Mouse (Mus musculus) limb, embryonic 14.5 days (tissue): ENCODE measurements at regions not wholly inside any gene's neighbourhood (a gene's known extent, or its start where the extent isn't known, plus 50 kb on each side); places are given as distances from the start of the nearest gene placed in this dataset.

Experiments used
- ATAC-seq: fragments of 200-750 bp; cut with Nextera tagmentation; 2 replicates; pipeline ENCODE4 v1.8.0; 2017; ENCODE audit warnings: low read depth, moderate number of reproducible peaks, moderate TSS enrichment; ENCODE audit not compliant: low FRiP score
- DNase-seq: peaks from one replicate; pipeline ENCODE4 v3.0.0-alpha.2; 2015; ENCODE audit warnings: low spot score
- H3K27ac ChIP-seq: fragments of 300-500 bp; sonication (generic); replicated peaks from 2 replicates; pipeline ENCODE4 v1.5.1; 2014; ENCODE audit warnings: low read depth, mild to moderate bottlenecking, low read length, moderate library complexity, mixed read lengths
- H3K27me3 ChIP-seq: fragments of 300-500 bp; sonication (generic); 2 replicates; pipeline ENCODE4 v1.6.1; 2014; ENCODE audit warnings: low read length, mixed read lengths; ENCODE audit not compliant: control insufficient read depth, insufficient read depth
- H3K36me3 ChIP-seq: fragments of 300-500 bp; sonication (generic); 2 replicates; pipeline ENCODE4 v1.6.1; 2014; ENCODE audit warnings: mild to moderate bottlenecking, low read length, moderate library complexity, mixed read lengths; ENCODE audit not compliant: control insufficient read depth, insufficient read depth
- H3K4me1 ChIP-seq: fragments of 300-500 bp; sonication (generic); 2 replicates; pipeline ENCODE4 v1.6.1; 2014; ENCODE audit warnings: antibody characterized with exemption, low read length, mixed read lengths; ENCODE audit not compliant: control insufficient read depth, insufficient read depth
- H3K4me2 ChIP-seq: fragments of 300-500 bp; sonication (generic); replicated peaks from 2 replicates; pipeline ENCODE4 v1.6.1; 2014; ENCODE audit warnings: low read depth, mild to moderate bottlenecking, low read length, moderate library complexity; ENCODE audit not compliant: severe bottlenecking
- H3K4me3 ChIP-seq: fragments of 300-500 bp; sonication (generic); replicated peaks from 2 replicates; pipeline ENCODE4 v1.5.1; 2014; ENCODE audit warnings: low read length
- H3K9ac ChIP-seq: fragments of 300-500 bp; sonication (generic); 2 replicates; pipeline ENCODE4 v1.6.1; 2014; ENCODE audit warnings: mild to moderate bottlenecking, low read depth, low read length, moderate library complexity; ENCODE audit not compliant: severe bottlenecking
- H3K9me3 ChIP-seq: fragments of 300-500 bp; sonication (generic); 2 replicates; pipeline ENCODE4 v1.6.1; 2016; ENCODE audit warnings: low read length; ENCODE audit not compliant: control insufficient read depth
- POLR2A ChIP-seq: fragments of 200-500 bp; IDR thresholded peaks from 2 replicates; pipeline ENCODE4 v1.8.0; 2012; ENCODE audit warnings: inconsistent platforms, mild to moderate bottlenecking, moderate library complexity, borderline replicate concordance; ENCODE audit not compliant: insufficient read depth, insufficient read length; ENCODE audit errors: extremely low read depth
- WGBS: fragments of 180-500 bp; shearing (Covaris S2); extraction: QIAGEN DNeasy Blood & Tissue Kit; methylation state at CpG from one replicate; pipeline ENCODE4 v1.1.7; 2014; 5-methylcytosine and 5-hydroxymethylcytosine counted together

DNA sequence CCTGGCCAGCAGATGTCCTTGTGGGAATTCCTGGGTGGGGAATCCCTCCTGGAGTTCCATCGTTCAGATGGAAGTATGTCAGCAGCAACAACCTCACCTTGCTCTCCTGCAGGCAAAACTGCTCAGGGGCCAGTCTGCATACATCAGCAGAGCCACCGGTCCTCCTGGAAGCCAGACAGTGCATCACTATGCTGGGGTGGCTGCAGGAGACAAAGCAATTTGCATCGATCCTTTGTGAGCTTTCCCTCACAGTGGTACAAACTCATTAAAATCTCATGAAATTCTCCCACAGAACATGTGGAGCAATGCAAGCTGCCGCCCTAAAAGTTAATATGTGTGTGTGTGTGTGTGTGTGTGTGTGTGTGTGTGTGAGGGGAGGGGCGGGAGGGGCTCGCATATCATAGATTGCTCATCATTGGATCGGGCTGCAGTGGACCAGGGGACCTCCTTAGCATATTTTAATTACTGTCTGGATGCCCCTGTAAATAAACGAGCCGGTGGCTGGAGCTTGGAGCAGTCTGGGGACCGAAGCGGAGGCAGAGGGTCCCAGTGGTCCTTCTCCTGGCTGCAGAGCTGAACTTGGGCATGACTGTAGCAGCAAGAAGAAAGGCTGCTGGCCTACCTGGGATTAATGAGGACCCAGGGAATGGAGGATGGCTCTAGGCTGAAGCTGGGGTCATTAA lies 597.8 kb downstream of the Vrk1 start:
- no peak for ATAC-seq
- Histone ChIP-seq H3K9ac (no peak overlapping the region), H3K4me3 (no peak overlapping the region), H3K27me3 (no peaks in the 10 kb centered on the region), H3K4me2 (no peak overlapping the region), H3K27ac (no peak overlapping the region), H3K9me3 (no peaks in the 10 kb centered on the region), H3K36me3 (no peaks in the 10 kb centered on the region), H3K4me1 (no peaks in the 10 kb centered on the region)
- WGBS: 54% methylated on average over 11 of the region's 11 CpGs
- no peak for TF ChIP-seq POLR2A
- no peak for DNase-seq

GRCm38 (mm10) chr12:106618684-106619083 lies 608.7 kb downstream of the Vrk1 start:
- 86% methylated on average over 6 of the region's 6 CpGs for WGBS
- H3K4me1 ChIP-seq: no peaks in the 10 kb centered on the region
- H3K9me3 ChIP-seq: no peaks in the 10 kb centered on the region
- H3K27ac ChIP-seq: no peak overlapping the region
- ATAC-seq: no peak
- no peak overlapping the region for H3K4me2 ChIP-seq
- no peak overlapping the region for H3K9ac ChIP-seq
- DNase-seq: no peak
- no peaks in the 10 kb centered on the region for H3K36me3 ChIP-seq
- no peaks in the 10 kb centered on the region for H3K27me3 ChIP-seq
- H3K4me3 ChIP-seq: no peak overlapping the region
- no peak for TF ChIP-seq POLR2A

- Histone ChIP-seq H3K4me2 (no peak overlapping the region), H3K36me3 (no peaks in the 10 kb centered on the region), H3K9ac (no peak overlapping the region), H3K9me3 (no peaks in the 10 kb centered on the region), H3K27ac (no peak overlapping the region), H3K4me1 (no peaks in the 10 kb centered on the region), H3K27me3 (no peaks in the 10 kb centered on the region), H3K4me3 (no peak overlapping the region)
- 72% methylated on average over 15 of the region's 15 CpGs for WGBS
- no peak for ATAC-seq
- DNase-seq: no peak
- TF ChIP-seq POLR2A: no peak
These were observed 616.8 kb downstream of the Vrk1 start for GRCm38 (mm10) chr12:106626786-106627185.

- Histone ChIP-seq H3K9me3 (no peaks in the 10 kb centered on the region), H3K27me3 (no peaks in the 10 kb centered on the region), H3K4me1 (no peaks in the 10 kb centered on the region), H3K4me2 (no peak overlapping the region), H3K4me3 (no peak overlapping the region), H3K36me3 (no peaks in the 10 kb centered on the region), H3K27ac (no peak overlapping the region), H3K9ac (no peak overlapping the region)
- no peak for ATAC-seq
- no peak for TF ChIP-seq POLR2A
- DNase-seq: no peak
- 81% methylated on average over 7 of the region's 7 CpGs for WGBS
These were observed 622.5 kb downstream of the Vrk1 start for GRCm38 (mm10) chr12:106632566-106632965.

DNA sequence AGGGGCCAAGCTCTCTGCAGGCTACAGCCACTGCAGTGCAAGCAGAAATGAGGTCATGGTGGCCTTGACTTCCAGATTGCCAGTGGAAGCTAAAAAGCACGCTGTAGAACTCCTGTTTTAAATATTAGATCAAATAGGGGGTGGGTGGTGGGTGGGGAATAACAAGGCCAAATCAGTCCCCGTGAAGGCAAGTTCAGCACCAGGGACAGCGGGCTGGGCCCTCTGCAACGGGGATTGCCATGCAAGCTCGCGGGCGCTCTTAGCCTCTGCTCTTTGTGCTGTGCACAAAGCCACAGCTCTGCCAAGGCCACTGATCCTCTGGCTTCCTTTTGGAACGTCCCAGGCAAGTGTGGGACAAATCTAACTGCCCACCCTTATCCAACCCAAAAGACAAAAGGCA lies 623.1 kb downstream of the Vrk1 start:
- no peaks in the 10 kb centered on the region for H3K4me1 ChIP-seq
- no peak overlapping the region for H3K4me2 ChIP-seq
- WGBS: 5% methylated on average over 8 of the region's 8 CpGs
- no peak overlapping the region for H3K27ac ChIP-seq
- H3K9me3 ChIP-seq: no peaks in the 10 kb centered on the region
- H3K9ac ChIP-seq: no peak overlapping the region
- DNase-seq: peak; percentile 83
- TF ChIP-seq POLR2A: no peak
- no peaks in the 10 kb centered on the region for H3K27me3 ChIP-seq
- H3K36me3 ChIP-seq: no peaks in the 10 kb centered on the region
- no peak for ATAC-seq
- no peak overlapping the region for H3K4me3 ChIP-seq
